Mouse (Mus musculus) central nervous system, embryonic 11.5 days (tissue): ENCODE data around the gene Bptf. TPM values are rescaled to one million over a fixed set of nuclear protein-coding genes. Genes with fewer than 3 reads are reported as not detected.

ENCODE experiments used
- polyA plus RNA-seq: library from polyadenylated mRNA; depleted of rRNA; stranded (reverse); fragments of >200 nt; gene quantifications from 2 replicates; pipeline ENCODE4 v1.2.3, GENCODE M21; 2012; rRNA removed

The Bptf gene
- 65.3 and 93.0 TPM in 2 replicates for polyA plus RNA-seq

GRCm38 (mm10) chr11:107131749-107132421, at the start of gene Bptf:
Gene Bptf (minus strand): TSS chr11:107132127.

GRCm38 (mm10) chr11:107025411-107026321, 106.3 kb downstream of the Bptf start, which contains the start of gene 1810010H24Rik:
Gene 1810010H24Rik (plus strand): TSS chr11:107025681.

GRCm38 (mm10) chr11:106999151-106999948, 132.6 kb downstream of the Bptf start, which contains the start of gene Kpna2:
Gene Kpna2 (minus strand): TSS chr11:106999541.

Other genes with a start within 250 kb of the Bptf start
- 16.7 and 26.5 TPM in 2 replicates for gene Smurf2, start 211.4 kb downstream of the Bptf start, polyA plus RNA-seq
- gene Kpna2, start 132.6 kb downstream of the Bptf start, polyA plus RNA-seq = 439 and 461 TPM in 2 replicates
- gene 1810010H24Rik, start 106.4 kb downstream of the Bptf start, polyA plus RNA-seq = 1.8 and 2.3 TPM in 2 replicates
- 23.7 and 40.3 TPM in 2 replicates for gene Nol11, start 57.3 kb upstream of the Bptf start, polyA plus RNA-seq